Mouse (Mus musculus) intestine, embryonic 14.5 days (tissue): ENCODE results near the gene Ttc7. TPM values are rescaled to one million over a fixed set of nuclear protein-coding genes. Genes with fewer than 3 reads are reported as not detected.
A peak's percentile ranks its signal among the peaks of the same experiment; 100 is the strongest.
"Not testable (repeated sequence)": the region's sequence is repeated elsewhere in the genome, so short reads cannot be mapped to it uniquely, and the experiment has no call there.

Experiments
- ATAC-seq: fragments of 200-750 bp; cut with Nextera tagmentation; replicated peaks from 2 replicates; pipeline ENCODE4 v1.8.0; 2017; ENCODE audit warnings: low read depth, moderate number of reproducible peaks, moderate TSS enrichment, moderate library complexity; ENCODE audit not compliant: low FRiP score, low TSS enrichment
- DNase-seq: peaks from one replicate; pipeline ENCODE4 v3.0.0-alpha.2; 2018; ENCODE audit warnings: low spot score
- H3K27ac ChIP-seq: fragments of 300-500 bp; sonication (generic); 2 replicates; pipeline ENCODE4 v1.5.1; 2014; ENCODE audit warnings: low read depth, mild to moderate bottlenecking, control low read depth
- H3K27me3 ChIP-seq: fragments of 300-500 bp; sonication (generic); replicated peaks from 2 replicates; pipeline ENCODE4 v1.6.1; 2014; ENCODE audit warnings: low read length, control low read depth; ENCODE audit not compliant: control insufficient read depth, insufficient read depth
- H3K36me3 ChIP-seq: fragments of 300-500 bp; sonication (generic); 2 replicates; pipeline ENCODE4 v1.6.1; 2014; ENCODE audit warnings: low read length, control low read depth; ENCODE audit not compliant: control insufficient read depth, insufficient read depth
- H3K4me1 ChIP-seq: fragments of 300-500 bp; sonication (generic); replicated peaks from 2 replicates; pipeline ENCODE4 v1.6.1; 2014; ENCODE audit warnings: low read length, control low read depth, mixed read lengths; ENCODE audit not compliant: control insufficient read depth, insufficient read depth
- H3K4me2 ChIP-seq: fragments of 300-500 bp; sonication (generic); 2 replicates; pipeline ENCODE4 v1.6.1; 2014; ENCODE audit warnings: low read length
- H3K4me3 ChIP-seq: fragments of 300-500 bp; sonication (generic); 2 replicates; pipeline ENCODE4 v1.5.1; 2014; ENCODE audit warnings: low read depth, low read length, control low read depth, mixed read lengths
- H3K9ac ChIP-seq: fragments of 300-500 bp; sonication (generic); 2 replicates; pipeline ENCODE4 v1.6.1; 2014; ENCODE audit warnings: mild to moderate bottlenecking, low read length
- H3K9me3 ChIP-seq: fragments of 300-500 bp; sonication (generic); 2 replicates; pipeline ENCODE4 v1.6.1; 2016; ENCODE audit warnings: low read length, control low read depth; ENCODE audit not compliant: control insufficient read depth
- WGBS: fragments of 180-500 bp; shearing (Covaris S2); extraction: QIAGEN DNeasy Blood & Tissue Kit; methylation state at CpG from one replicate; pipeline ENCODE4 v1.1.7; 2014; 5-methylcytosine and 5-hydroxymethylcytosine counted together
- polyA plus RNA-seq: library from polyadenylated mRNA; unstranded; fragments of >200 nt; fragmentation: Nextera tagmentation; extraction: Ambion mirVana; gene quantifications from 2 replicates; pipeline ENCODE4 v1.2.1, GENCODE M21; 2014

Ttc7 gene
- polyA plus RNA-seq, 1 experiment from 2014 or later: 11.9 TPM

DNA sequence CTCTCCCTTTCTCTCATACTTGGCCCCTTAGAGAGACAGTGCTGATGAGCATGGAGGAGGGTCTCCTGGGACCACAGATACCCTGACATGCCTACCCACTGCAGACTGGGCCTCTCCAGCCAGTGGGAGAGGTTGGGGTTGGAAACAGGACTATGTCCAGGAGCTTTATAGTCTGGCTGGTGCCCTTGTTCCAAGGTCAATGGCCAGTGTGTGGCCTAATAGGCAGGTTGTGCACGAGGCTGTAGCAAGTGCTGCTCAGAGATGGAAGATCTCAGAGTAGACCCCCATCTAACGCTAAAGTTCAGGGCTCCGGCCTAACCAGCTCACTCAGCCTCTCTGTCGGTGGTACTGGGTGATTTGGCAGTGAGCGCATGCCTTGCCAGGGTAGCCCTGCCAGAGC, 9.1 kb downstream of the Ttc7 start:
- Histone ChIP-seq H3K27me3 (0 out of 2 replicates have a peak, but pooled peaks cover 4% of the 10 kb centered on the region), H3K9ac (no peak overlapping the region), H3K4me3 (no peak overlapping the region), H3K36me3 (no peaks in the 10 kb centered on the region), H3K9me3 (no peaks in the 10 kb centered on the region), H3K27ac (no peak overlapping the region), H3K4me2 (no peak overlapping the region), H3K4me1 (no peaks in the 10 kb centered on the region)
- DNase-seq (no peak), ATAC-seq (no peak)
- WGBS: 83% methylated on average over 5 of the region's 5 CpGs

- Histone ChIP-seq H3K27me3 (no peaks in the 10 kb centered on the region), H3K4me1 (no peaks in the 10 kb centered on the region), H3K27ac (no peak overlapping the region), H3K4me2 (no peak overlapping the region), H3K4me3 (no peak overlapping the region), H3K9ac (no peak overlapping the region), H3K36me3 (no peaks in the 10 kb centered on the region), H3K9me3 (no peaks in the 10 kb centered on the region)
- DNase-seq: no peak
- 93% methylated on average over 5 of the region's 5 CpGs for WGBS
- ATAC-seq: no peak
Measured at GRCm38 (mm10) chr17:87293125-87293524, 10.4 kb downstream of the Ttc7 start.

GRCm38 (mm10) chr17:87295738-87296137, 13.1 kb downstream of the Ttc7 start:
- 80% methylated on average over 7 of the region's 7 CpGs for WGBS
- Histone ChIP-seq H3K27me3 (no peaks in the 10 kb centered on the region), H3K36me3 (no peaks in the 10 kb centered on the region), H3K4me2 (no peak overlapping the region), H3K9me3 (no peaks in the 10 kb centered on the region), H3K9ac (no peak overlapping the region), H3K27ac (no peak overlapping the region), H3K4me3 (no peak overlapping the region), H3K4me1 (no peaks in the 10 kb centered on the region)
- DNase-seq: no peak
- no peak for ATAC-seq

DNA sequence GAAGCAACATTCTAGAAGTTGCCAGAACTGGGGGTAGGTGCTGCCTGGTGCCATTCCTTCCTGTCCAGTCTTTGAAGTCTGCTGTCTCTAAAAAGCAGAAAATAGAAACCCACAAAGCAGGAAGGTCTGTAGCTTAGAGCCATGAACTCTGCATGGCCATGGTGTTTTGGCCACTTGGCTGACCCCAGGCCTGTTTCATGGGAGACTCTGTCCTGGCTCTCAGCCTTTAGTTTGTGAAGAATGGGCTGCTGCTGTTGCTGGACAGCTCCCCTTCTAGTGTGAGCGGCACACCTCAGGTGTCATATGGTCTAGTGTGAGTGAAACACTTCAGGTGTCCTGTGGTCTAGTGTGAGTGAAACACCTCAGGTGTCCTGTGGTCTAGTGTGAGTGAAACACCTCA, 14.0 kb downstream of the Ttc7 start:
- not testable (repeated sequence) for DNase-seq
- WGBS: 81% methylated on average over 1 of the region's 1 CpGs

GRCm38 (mm10) chr17:87298944-87299343, 16.3 kb downstream of the Ttc7 start:
- Histone ChIP-seq H3K9me3 (no peaks in the 10 kb centered on the region), H3K4me2 (no peak overlapping the region), H3K27ac (no peak overlapping the region), H3K36me3 (no peaks in the 10 kb centered on the region), H3K4me3 (no peak overlapping the region), H3K4me1 (0 out of 2 replicates have a peak, but pooled peaks cover 5% of the 10 kb centered on the region), H3K27me3 (no peaks in the 10 kb centered on the region), H3K9ac (no peak overlapping the region)
- DNase-seq: no peak
- WGBS: 64% methylated on average over 6 of the region's 6 CpGs
- 0 out of 2 replicates have a peak, but pooled peaks have one; percentile 42 for ATAC-seq

More for the DNA sequence above, 14.0 kb downstream of the Ttc7 start:
- not testable (repeated sequence) for H3K27ac ChIP-seq, H3K36me3 ChIP-seq, ATAC-seq, H3K4me2 ChIP-seq, H3K9me3 ChIP-seq, H3K4me3 ChIP-seq, H3K9ac ChIP-seq, H3K27me3 ChIP-seq, H3K4me1 ChIP-seq

DNA sequence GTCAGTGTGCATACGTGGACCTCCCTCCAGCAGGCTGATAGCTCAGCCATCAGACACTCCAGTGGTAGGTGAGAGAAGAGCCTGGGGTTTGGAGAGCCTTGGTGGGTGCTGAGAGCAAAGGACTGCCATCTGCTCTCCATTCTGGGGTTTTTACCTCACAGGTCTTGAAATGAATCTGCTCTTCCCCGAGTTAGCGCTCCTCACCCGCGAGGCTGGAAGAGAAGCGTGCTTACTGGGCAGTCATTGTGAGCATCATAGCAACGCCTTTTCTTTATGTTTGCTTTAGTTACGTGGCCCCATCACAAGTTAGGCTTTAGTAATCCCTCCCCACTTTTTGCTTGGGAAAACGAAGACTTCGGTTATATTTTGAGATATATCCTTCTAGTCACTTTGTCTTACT, 17.7 kb downstream of the Ttc7 start:
- Histone ChIP-seq H3K9me3 (no peaks in the 10 kb centered on the region), H3K36me3 (no peaks in the 10 kb centered on the region), H3K27ac (no peak overlapping the region), H3K27me3 (no peaks in the 10 kb centered on the region), H3K4me1 (0 out of 2 replicates have a peak, but pooled peaks cover 5% of the 10 kb centered on the region), H3K4me3 (no peak overlapping the region), H3K4me2 (no peak overlapping the region), H3K9ac (no peak overlapping the region)
- 82% methylated on average over 10 of the region's 10 CpGs for WGBS
- DNase-seq: no peak
- no peak for ATAC-seq

DNA sequence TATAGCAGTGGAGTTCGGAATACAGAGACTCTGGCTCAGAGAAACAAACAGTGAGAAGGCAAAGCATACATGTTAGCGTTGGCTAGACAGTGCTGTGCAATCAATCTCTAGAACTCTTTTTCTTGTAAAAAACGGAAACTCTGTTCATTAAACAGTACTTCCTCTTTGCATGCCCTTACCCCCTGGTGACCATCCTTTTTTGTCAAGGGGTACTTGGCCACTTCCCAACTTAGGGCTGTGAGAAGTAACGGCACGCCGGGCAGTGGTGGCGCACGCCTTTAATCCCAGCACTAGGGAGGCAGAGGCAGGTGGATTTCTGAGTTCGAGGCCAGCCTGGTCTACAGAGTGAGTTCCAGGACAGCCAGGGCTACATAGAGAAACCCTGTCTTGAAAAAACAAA, 18.9 kb downstream of the Ttc7 start:
- not testable (repeated sequence) for H3K36me3 ChIP-seq, H3K4me1 ChIP-seq, H3K4me2 ChIP-seq, H3K9ac ChIP-seq, H3K9me3 ChIP-seq, H3K4me3 ChIP-seq, ATAC-seq, DNase-seq, H3K27ac ChIP-seq, H3K27me3 ChIP-seq
- WGBS: 89% methylated on average over 8 of the region's 9 CpGs

GRCm38 (mm10) chr17:87302014-87302794, 19.5 kb downstream of the Ttc7 start:
- WGBS: 66% methylated on average over 13 of the region's 13 CpGs

More at GRCm38 (mm10) chr17:87302014-87302794, 19.5 kb downstream of the Ttc7 start:
- peak; percentile 24; the same call in 1 of the 2 replicates for ATAC-seq
- H3K27ac ChIP-seq: 0 out of 2 replicates have a peak overlapping the region, but pooled peaks have one; percentile 43
- DNase-seq: no peak
- H3K9ac ChIP-seq: no peak overlapping the region
- no peaks in the 10 kb centered on the region for H3K9me3 ChIP-seq
- H3K4me3 ChIP-seq: no peak overlapping the region
- H3K27me3 ChIP-seq: no peaks in the 10 kb centered on the region
- no peak overlapping the region for H3K4me2 ChIP-seq
- no peaks in the 10 kb centered on the region for H3K36me3 ChIP-seq
- H3K4me1 ChIP-seq: 0 out of 2 replicates have a peak, but pooled peaks cover 5% of the 10 kb centered on the region
